Mouse (Mus musculus): ENCODE results near the gene Mbl2.
"Not testable (repeated sequence)": the region's sequence is repeated elsewhere in the genome, so short reads cannot be mapped to it uniquely, and the experiment has no call there.

GRCm38 (mm10) chr19:30209006-30209405 lies 23.7 kb upstream of the Mbl2 start:
- not testable (repeated sequence) for TF ChIP-seq CTCF, EP300 (IDR thresholded peaks at IDR 0.05; ENCODE audit: low read depth)

Data from heart, postnatal 0 days (tissue).